Mouse (Mus musculus): Measurements from ENCODE around the gene Hivep1.

The Hivep1 gene

DNA sequence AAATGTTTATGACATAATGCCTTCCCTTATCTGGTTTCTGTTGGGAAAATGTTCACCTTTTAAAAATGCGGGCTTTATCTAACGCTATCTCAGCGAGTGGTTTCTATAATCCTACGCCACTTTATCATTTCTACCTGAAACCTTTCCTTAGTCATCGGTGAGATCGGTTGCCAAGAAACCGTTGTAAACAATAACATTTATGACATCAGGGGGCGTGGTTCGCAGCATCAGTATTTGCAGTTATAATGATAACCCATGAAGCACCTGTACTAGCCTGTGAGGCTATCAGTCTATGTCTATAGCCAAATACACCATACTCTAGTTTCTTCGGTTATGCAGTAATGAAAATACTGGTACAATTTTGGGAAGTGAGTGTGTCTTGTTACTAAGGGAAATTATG, 177.0 kb downstream of the Hivep1 start:
- no peak for DNase-seq (ENCODE audit: low spot score)

DNA sequence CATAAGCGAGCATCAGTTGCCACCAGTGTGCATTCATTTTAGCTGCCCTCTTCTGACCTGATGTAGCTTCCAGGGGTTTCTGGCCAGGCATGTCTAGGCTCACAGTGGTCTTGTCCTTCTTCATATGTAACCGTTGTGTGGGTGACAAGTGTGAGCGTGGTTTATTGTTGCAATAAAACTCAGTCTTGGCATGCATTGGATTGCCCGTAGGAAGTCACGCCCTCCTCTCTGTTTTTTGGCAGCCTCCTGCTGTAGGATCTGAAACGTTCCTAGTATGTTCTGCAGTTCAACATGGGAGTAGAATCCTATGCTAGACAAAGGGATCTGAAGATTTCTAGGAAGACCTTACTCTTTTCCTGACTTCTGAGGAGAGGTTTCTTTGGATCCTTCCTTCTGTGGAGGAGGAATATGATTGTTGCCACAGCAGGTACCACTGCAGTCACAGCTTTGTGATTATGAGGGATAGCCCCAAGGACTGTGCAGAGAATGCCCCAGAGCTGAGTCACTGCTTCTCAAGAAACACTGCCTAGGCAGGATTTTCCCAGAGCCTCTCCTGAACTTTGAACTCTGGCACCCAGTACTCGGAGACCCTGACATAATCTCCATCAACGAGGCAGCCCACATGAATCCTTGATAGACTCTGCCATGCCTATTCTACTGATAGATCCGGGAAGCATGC, 182.1 kb downstream of the Hivep1 start:
- no peak for DNase-seq (ENCODE audit: low spot score)

- no peak for DNase-seq (ENCODE audit: low spot score)
Measured at GRCm38 (mm10) chr13:42238520-42238919, 186.7 kb downstream of the Hivep1 start.

DNA sequence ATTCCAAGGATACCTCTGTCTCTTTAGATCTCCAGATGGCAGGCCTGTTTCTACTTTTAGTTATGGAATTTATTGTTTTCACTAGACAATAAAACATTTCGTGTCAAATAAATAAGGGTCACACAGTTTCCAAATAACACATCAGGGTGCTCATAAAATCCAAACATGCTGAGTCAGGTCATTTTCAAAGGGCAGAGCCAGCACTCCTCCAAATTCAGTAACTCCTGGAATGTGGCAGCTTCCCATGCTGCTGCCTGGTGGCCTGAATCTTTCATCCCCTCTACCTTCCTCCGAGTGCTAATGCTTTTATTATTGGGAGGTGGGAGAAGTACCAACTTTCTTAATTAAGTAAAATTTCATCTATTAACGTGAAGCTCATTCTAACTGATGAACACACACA, 190.3 kb downstream of the Hivep1 start:
- DNase-seq (ENCODE audit: low spot score), result no peak

Measured in retina, embryonic 14.5 days (tissue).